ENCODE assay signal across 32 mouse cellular contexts in genomic region chr8:118381641-118382040, GRCm38 (mm10).
"Had no signal": no experiment of that assay in that cellular context is flagged by ENCODE, and none has a peak within 500 bp of the region (broad histone marks: within the 10 kb centered on the region; RNA-seq: fewer than 3 reads in every experiment).

No protein-coding gene starts in this region.

- H3K9me3 ChIP-seq: limb, embryonic 10.5 days; limb, embryonic 12.5 days; limb, embryonic 15.5 days; liver, embryonic 12.5 days; liver, embryonic 15.5 days; lung, embryonic 15.5 days; midbrain, embryonic 10.5 days; midbrain, embryonic 12.5 days; midbrain, embryonic 13.5 days; midbrain, embryonic 15.5 days had no signal

- H3K27me3 ChIP-seq: limb, embryonic 13.5 days; limb, embryonic 15.5 days; liver, embryonic 12.5 days; liver, embryonic 13.5 days; liver, embryonic 15.5 days; lung, embryonic 15.5 days; megakaryocyte, embryonic 14.5 days; midbrain, embryonic 12.5 days; midbrain, embryonic 13.5 days; midbrain, embryonic 15.5 days; neural tube, embryonic 12.5 days had no signal

- H3K9ac ChIP-seq: limb, embryonic 12.5 days; limb, embryonic 13.5 days; limb, embryonic 15.5 days; liver, embryonic 12.5 days; liver, embryonic 13.5 days; liver, embryonic 14.5 days; liver, embryonic 15.5 days; liver, postnatal 0 days; lung, embryonic 14.5 days; lung, embryonic 15.5 days; midbrain, embryonic 12.5 days; midbrain, embryonic 13.5 days; midbrain, embryonic 15.5 days; neural tube, embryonic 12.5 days had no signal

- H3K36me3 ChIP-seq: limb, embryonic 10.5 days; limb, embryonic 12.5 days; limb, embryonic 13.5 days; limb, embryonic 15.5 days; liver, embryonic 12.5 days; liver, embryonic 13.5 days; liver, embryonic 15.5 days; lung, embryonic 15.5 days; midbrain, embryonic 10.5 days; midbrain, embryonic 12.5 days; midbrain, embryonic 13.5 days; midbrain, embryonic 15.5 days; neural tube, embryonic 12.5 days had no signal

- H3K4me2 ChIP-seq: limb, embryonic 12.5 days; limb, embryonic 13.5 days; limb, embryonic 15.5 days; liver, embryonic 11.5 days; liver, embryonic 12.5 days; liver, embryonic 13.5 days; liver, embryonic 15.5 days; lung, embryonic 14.5 days; lung, embryonic 15.5 days; midbrain, embryonic 11.5 days; midbrain, embryonic 12.5 days; midbrain, embryonic 13.5 days; midbrain, embryonic 15.5 days; neural tube, embryonic 12.5 days had no signal

- H3K4me3 ChIP-seq: limb, embryonic 10.5 days; limb, embryonic 12.5 days; limb, embryonic 13.5 days; limb, embryonic 15.5 days; liver, embryonic 12.5 days; liver, embryonic 13.5 days; liver, embryonic 15.5 days; lung, embryonic 15.5 days; megakaryocyte, embryonic 14.5 days; midbrain, embryonic 10.5 days; midbrain, embryonic 12.5 days; midbrain, embryonic 13.5 days; midbrain, embryonic 15.5 days; myocyte; neural tube, embryonic 12.5 days had no signal

- H3K4me1 ChIP-seq: liver, embryonic 12.5 days; liver, embryonic 13.5 days; liver, embryonic 15.5 days; lung, embryonic 15.5 days; megakaryocyte, embryonic 14.5 days had no signal

- ATAC-seq: liver, embryonic 12.5 days; liver, postnatal 0 days; lung, postnatal 0 days; midbrain, embryonic 13.5 days; midbrain, embryonic 15.5 days; midbrain, embryonic 16.5 days had no signal

- DNase-seq: left cerebral cortex, postnatal 4 days; liver; liver, embryonic 13.5 days; liver, postnatal 0 days; lung, adult 18-20 months; lung, adult 2 months; lung, embryonic 14.5 days; lung, postnatal 10 days; lung, postnatal 14 days; lung, postnatal 36 days; lung, postnatal 4 days; midbrain, embryonic 14.5 days had no signal

- H3K27ac ChIP-seq: limb, embryonic 10.5 days; limb, embryonic 12.5 days; limb, embryonic 13.5 days; limb, embryonic 15.5 days; liver, embryonic 12.5 days; liver, embryonic 13.5 days; liver, embryonic 14.5 days; liver, embryonic 15.5 days; lung, embryonic 15.5 days; macrophage; midbrain, embryonic 10.5 days; midbrain, embryonic 12.5 days; neural tube, embryonic 12.5 days had no signal
